Mouse (Mus musculus): Measurements from ENCODE around the gene Fgf18.

Gene Fgf18

GRCm38 (mm10) chr11:33150364-33150763 lies 3.2 kb upstream of the Fgf18 start:
- DNase-seq (ENCODE audit: low spot score) = no peak

GRCm38 (mm10) chr11:33149453-33149852 lies 2.3 kb upstream of the Fgf18 start:
- no peak for DNase-seq (ENCODE audit: low spot score)

- no peak for DNase-seq (ENCODE audit: low spot score)
Observed at GRCm38 (mm10) chr11:33149088-33149436, 1.9 kb upstream of the Fgf18 start.

- DNase-seq (ENCODE audit: low spot score) = peak; percentile 94
Observed at GRCm38 (mm10) chr11:33148338-33149087, 1.3 kb upstream of the Fgf18 start.

GRCm38 (mm10) chr11:33147572-33148337 lies 555 bp upstream of the Fgf18 start:
- peak; percentile 71 for DNase-seq (ENCODE audit: low spot score)

- DNase-seq (ENCODE audit: low spot score) = peak; percentile 71
Observed at GRCm38 (mm10) chr11:33146651-33147131, 509 bp downstream of the Fgf18 start.

- peak; percentile 95 for DNase-seq (ENCODE audit: low spot score)
Observed at GRCm38 (mm10) chr11:33146143-33146497, 1.1 kb downstream of the Fgf18 start.

- DNase-seq (ENCODE audit: low spot score) = no peak
Observed at GRCm38 (mm10) chr11:33145201-33146142, 1.7 kb downstream of the Fgf18 start.

- DNase-seq (ENCODE audit: low spot score) = no peak
Observed at GRCm38 (mm10) chr11:33143906-33144305, 3.3 kb downstream of the Fgf18 start.

- no peak for DNase-seq (ENCODE audit: low spot score)
Observed at GRCm38 (mm10) chr11:33142801-33143200, 4.4 kb downstream of the Fgf18 start.

- no peak for DNase-seq (ENCODE audit: low spot score)
Observed at GRCm38 (mm10) chr11:33140111-33140460, 7.1 kb downstream of the Fgf18 start.

- no peak for DNase-seq (ENCODE audit: low spot score)
Observed at GRCm38 (mm10) chr11:33139458-33140110, 7.6 kb downstream of the Fgf18 start.

- DNase-seq (ENCODE audit: low spot score) = no peak
Observed at GRCm38 (mm10) chr11:33138686-33139085, 8.5 kb downstream of the Fgf18 start.

- no peak for DNase-seq (ENCODE audit: low spot score)
Observed at GRCm38 (mm10) chr11:33134391-33134986, 12.7 kb downstream of the Fgf18 start.

- DNase-seq (ENCODE audit: low spot score) = no peak
Observed at GRCm38 (mm10) chr11:33132619-33133338, 14.4 kb downstream of the Fgf18 start.

- no peak for DNase-seq (ENCODE audit: low spot score)
Observed at GRCm38 (mm10) chr11:33127058-33127457, 20.1 kb downstream of the Fgf18 start.

- no peak for DNase-seq (ENCODE audit: low spot score)
Observed at GRCm38 (mm10) chr11:33122575-33123268, 24.5 kb downstream of the Fgf18 start.

- DNase-seq (ENCODE audit: low spot score) = no peak
Observed at GRCm38 (mm10) chr11:33119556-33119955, 27.6 kb downstream of the Fgf18 start.

- no peak for DNase-seq (ENCODE audit: low spot score)
Observed at GRCm38 (mm10) chr11:33119116-33119515, 28.1 kb downstream of the Fgf18 start.

- no peak for DNase-seq (ENCODE audit: low spot score)
Observed at GRCm38 (mm10) chr11:33118480-33118879, 28.7 kb downstream of the Fgf18 start.
